Mouse (Mus musculus) midbrain, postnatal 0 days (tissue): ENCODE results near the gene Wdr34. TPM values are rescaled to one million over a fixed set of nuclear protein-coding genes. Genes with fewer than 3 reads are reported as not detected.

Source experiments
- ATAC-seq: fragments of 200-750 bp; cut with Nextera tagmentation; 2 replicates; pipeline ENCODE4 v1.8.0; 2017; ENCODE audit warnings: moderate number of reproducible peaks, mild to moderate bottlenecking, moderate TSS enrichment, moderate library complexity; ENCODE audit not compliant: low FRiP score
- DNase-seq: peaks from one replicate; pipeline ENCODE4 v3.0.0-alpha.2; 2015; ENCODE audit warnings: low spot score
- H3K27ac ChIP-seq: fragments of 300-500 bp; sonication (generic); 2 replicates; pipeline ENCODE4 v1.5.1; 2014; ENCODE audit warnings: low read depth, mild to moderate bottlenecking, low read length, mixed read lengths
- H3K27me3 ChIP-seq: fragments of 300-500 bp; sonication (generic); 2 replicates; pipeline ENCODE4 v1.6.1; 2014; ENCODE audit warnings: low read length, control low read depth, mixed read lengths; ENCODE audit not compliant: insufficient read depth
- H3K36me3 ChIP-seq: fragments of 300-500 bp; sonication (generic); 2 replicates; pipeline ENCODE4 v1.6.1; 2014; ENCODE audit warnings: low read length, control low read depth, mixed read lengths; ENCODE audit not compliant: insufficient read depth
- H3K4me1 ChIP-seq: fragments of 300-500 bp; sonication (generic); 2 replicates; pipeline ENCODE4 v1.6.1; 2014; ENCODE audit warnings: mild to moderate bottlenecking, control low read depth, antibody characterized with exemption, low read length, mixed read lengths; ENCODE audit not compliant: insufficient read depth
- H3K4me2 ChIP-seq: fragments of 300-500 bp; sonication (generic); 2 replicates; pipeline ENCODE4 v1.6.1; 2014; ENCODE audit warnings: low read depth, mild to moderate bottlenecking, low read length, mixed read lengths; ENCODE audit not compliant: poor library complexity, severe bottlenecking
- H3K4me3 ChIP-seq: fragments of 300-500 bp; sonication (generic); 2 replicates; pipeline ENCODE4 v1.5.1; 2014; ENCODE audit warnings: low read depth, mild to moderate bottlenecking, low read length, moderate library complexity
- H3K9ac ChIP-seq: fragments of 300-500 bp; sonication (generic); replicated peaks from 2 replicates; pipeline ENCODE4 v1.6.1; 2014; ENCODE audit warnings: mild to moderate bottlenecking, low read length, moderate library complexity, mixed read lengths; ENCODE audit not compliant: poor library complexity, severe bottlenecking
- H3K9me3 ChIP-seq: fragments of 300-500 bp; sonication (generic); 2 replicates; pipeline ENCODE4 v1.6.1; 2016; ENCODE audit warnings: low read length, control low read depth
- CTCF ChIP-seq: IDR thresholded peaks from 2 replicates; pipeline ENCODE4 v1.5.1; 2016; ENCODE audit warnings: antibody characterized with exemption, mild to moderate bottlenecking
- WGBS: fragments of 180-500 bp; shearing (Covaris S2); extraction: QIAGEN DNeasy Blood & Tissue Kit; methylation state at CpG from one replicate; pipeline ENCODE4 v1.1.7; 2014; 5-methylcytosine and 5-hydroxymethylcytosine counted together
- polyA plus RNA-seq: library from polyadenylated mRNA; unstranded; fragments of >200 nt; fragmentation: Nextera tagmentation; extraction: Ambion mirVana; gene quantifications from 2 replicates; pipeline ENCODE4 v1.2.1, GENCODE M21; 2015
- total RNA-seq: library from RNA; depleted of rRNA; stranded (reverse); fragments of >200 nt; gene quantifications from 2 replicates; pipeline ENCODE4 v1.2.3, GENCODE M21; 2014

Gene Wdr34
- total and polyA plus RNA-seq, 2 experiments from 2014 or later = 82.7 to 87.3 TPM

GRCm38 (mm10) chr2:30063791-30064190 lies 15.1 kb upstream of the Wdr34 start:
- WGBS = 11% methylated on average over 3 of the region's 3 CpGs

GRCm38 (mm10) chr2:30063235-30063634 lies 14.6 kb upstream of the Wdr34 start:
- no peak for TF ChIP-seq CTCF
- Histone ChIP-seq H3K9ac (peak overlapping the region; percentile 62; the same call in 1 of the 2 replicates), H3K27me3 (no peaks in the 10 kb centered on the region), H3K4me1 (peaks cover 12% of the 10 kb centered on the region; the same call in 1 of the 2 replicates), H3K9me3 (no peaks in the 10 kb centered on the region), H3K36me3 (no peaks in the 10 kb centered on the region), H3K4me3 (peak overlapping the region; percentile 45), H3K27ac (no peak overlapping the region), H3K4me2 (peak overlapping the region; percentile 95)
- DNase-seq (no peak), ATAC-seq (no peak)
- WGBS = 6% methylated on average over 8 of the region's 8 CpGs

More at GRCm38 (mm10) chr2:30063791-30064190, 15.1 kb upstream of the Wdr34 start:
- no peak for DNase-seq
- Histone ChIP-seq H3K36me3 (peaks cover 3% of the 10 kb centered on the region; the same call in 1 of the 2 replicates), H3K27ac (no peak overlapping the region), H3K9me3 (no peaks in the 10 kb centered on the region), H3K4me3 (no peak overlapping the region), H3K4me1 (peaks cover 12% of the 10 kb centered on the region; the same call in 1 of the 2 replicates), H3K27me3 (no peaks in the 10 kb centered on the region), H3K9ac (no peak overlapping the region), H3K4me2 (peak overlapping the region; percentile 95; the same call in 1 of the 2 replicates)
- ATAC-seq = no peak
- no peak for TF ChIP-seq CTCF

- WGBS = under 1% methylated on average over 40 of the region's 40 CpGs
- Histone ChIP-seq H3K36me3 (no peaks in the 10 kb centered on the region), H3K4me3 (peak overlapping the region; percentile 45), H3K4me1 (peaks cover 12% of the 10 kb centered on the region; the same call in 1 of the 2 replicates), H3K27ac (peak overlapping the region; percentile 43; the same call in 1 of the 2 replicates), H3K27me3 (no peaks in the 10 kb centered on the region), H3K4me2 (peak overlapping the region; percentile 95), H3K9me3 (no peaks in the 10 kb centered on the region), H3K9ac (peak overlapping the region; percentile 62)
- peak; percentile 49 for DNase-seq
- ATAC-seq = no peak
- no peak; the same call in 1 of the 2 replicates for TF ChIP-seq CTCF
These were observed 13.8 kb upstream of the Wdr34 start for GRCm38 (mm10) chr2:30062249-30063093.

GRCm38 (mm10) chr2:30061215-30062166 lies 12.8 kb upstream of the Wdr34 start:
- peak; percentile 45 for DNase-seq
- ATAC-seq = no peak
- peaks cover 12% of the 10 kb centered on the region; the same call in 1 of the 2 replicates for H3K4me1 ChIP-seq
- peak overlapping the region; percentile 45 for H3K4me3 ChIP-seq
- H3K27ac ChIP-seq = no peak overlapping the region
- H3K4me2 ChIP-seq = peak overlapping the region; percentile 95
- no peak for TF ChIP-seq CTCF
- no peaks in the 10 kb centered on the region for H3K36me3 ChIP-seq
- H3K9me3 ChIP-seq = no peaks in the 10 kb centered on the region
- H3K9ac ChIP-seq = peak overlapping the region; percentile 62
- H3K27me3 ChIP-seq = no peaks in the 10 kb centered on the region
- 8% methylated on average over 37 of the region's 37 CpGs for WGBS

- H3K27me3 ChIP-seq = no peaks in the 10 kb centered on the region
- no peaks in the 10 kb centered on the region for H3K9me3 ChIP-seq
- no peak overlapping the region for H3K9ac ChIP-seq
- 26% methylated on average over 5 of the region's 5 CpGs for whole genome bisulfite sequencing
- H3K4me2 ChIP-seq = no peak overlapping the region
- no peak overlapping the region for H3K27ac ChIP-seq
- TF ChIP-seq CTCF = no peak
- ATAC-seq (no peak), DNase-seq (no peak)
- no peak overlapping the region for H3K4me3 ChIP-seq
- peaks cover 9% of the 10 kb centered on the region; the same call in 1 of the 2 replicates for H3K4me1 ChIP-seq
- no peaks in the 10 kb centered on the region for H3K36me3 ChIP-seq
These were observed 9.7 kb upstream of the Wdr34 start for GRCm38 (mm10) chr2:30058418-30058817.
